Mouse (Mus musculus): ENCODE measurements around the gene Trappc2l.

Gene Trappc2l

GRCm38 (mm10) chr8:122579196-122579595, 32.2 kb upstream of the Trappc2l start:
- DNase-seq (ENCODE audit: low read depth, low spot score) = no peak

DNA sequence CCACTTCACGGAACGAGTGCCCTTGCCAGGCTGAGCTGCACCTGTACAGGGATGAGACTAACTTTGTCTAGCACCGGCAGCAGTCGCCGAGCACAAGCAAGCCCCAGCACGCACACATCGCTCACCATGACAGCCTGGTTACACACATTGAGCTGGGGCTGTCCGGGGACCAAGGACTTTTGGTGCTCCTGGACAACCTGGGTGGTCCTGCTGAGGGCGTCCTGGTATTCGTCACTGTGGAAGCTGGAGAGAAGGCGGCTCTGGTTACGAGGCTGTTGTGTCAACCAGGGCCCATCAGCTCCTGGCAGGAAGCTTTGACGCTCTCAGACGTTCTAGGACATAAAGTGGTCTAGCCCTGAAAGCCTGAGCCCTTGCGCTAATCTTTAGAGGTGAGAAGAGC, 30.5 kb upstream of the Trappc2l start:
- DNase-seq (ENCODE audit: low read depth, low spot score) = no peak

- DNase-seq (ENCODE audit: low read depth, low spot score) = no peak
Observed at GRCm38 (mm10) chr8:122584981-122585380, 26.5 kb upstream of the Trappc2l start.

DNA sequence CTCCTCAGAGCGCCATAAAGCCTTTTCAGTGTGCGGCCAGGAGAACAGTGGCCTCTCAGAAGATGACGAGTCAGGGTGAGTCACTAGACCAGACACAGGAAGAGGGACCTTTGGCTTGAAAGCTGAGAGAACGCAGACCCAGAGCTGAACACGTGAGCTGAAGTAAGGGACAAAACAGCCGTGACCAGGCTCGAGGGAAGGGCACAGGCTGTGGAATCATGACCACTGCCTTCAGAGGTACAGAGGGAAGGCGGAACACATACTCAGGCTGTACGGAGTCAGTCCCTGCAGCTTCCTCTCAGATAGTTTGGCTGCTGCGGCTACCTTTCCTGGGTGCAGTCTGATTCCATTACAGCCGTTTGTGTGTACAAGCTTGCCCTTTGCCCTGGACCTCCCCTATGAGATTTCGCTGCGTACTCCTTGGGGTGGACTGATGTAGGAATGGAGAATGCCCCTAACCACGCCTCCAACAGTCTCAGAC, 26.0 kb upstream of the Trappc2l start:
- no peak for DNase-seq (ENCODE audit: low read depth, low spot score)

GRCm38 (mm10) chr8:122586171-122586570, 25.3 kb upstream of the Trappc2l start:
- DNase-seq (ENCODE audit: low read depth, low spot score) = no peak

GRCm38 (mm10) chr8:122586749-122587148, 24.7 kb upstream of the Trappc2l start:
- no peak for DNase-seq (ENCODE audit: low read depth, low spot score)

DNA sequence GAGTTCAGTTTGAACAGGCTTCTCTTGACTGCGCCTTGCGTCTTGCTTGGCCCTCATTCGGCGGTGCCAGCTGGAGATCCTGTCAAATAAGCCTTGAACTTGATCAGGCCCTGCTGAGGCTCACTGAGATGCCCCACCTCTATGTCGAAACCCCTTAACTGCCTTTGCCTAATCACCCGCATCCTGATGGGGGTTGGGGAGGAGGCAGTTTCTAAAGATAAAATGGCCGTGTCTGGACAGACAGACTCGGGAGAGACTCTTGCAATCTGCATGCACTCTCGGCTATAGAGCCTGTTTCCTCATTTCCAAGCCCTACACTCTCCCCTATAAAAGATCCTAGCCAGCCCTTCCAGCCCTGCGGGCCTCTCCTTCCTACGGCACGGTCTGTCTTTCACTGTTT, 18.2 kb upstream of the Trappc2l start:
- DNase-seq (ENCODE audit: low read depth, low spot score) = no peak

DNA sequence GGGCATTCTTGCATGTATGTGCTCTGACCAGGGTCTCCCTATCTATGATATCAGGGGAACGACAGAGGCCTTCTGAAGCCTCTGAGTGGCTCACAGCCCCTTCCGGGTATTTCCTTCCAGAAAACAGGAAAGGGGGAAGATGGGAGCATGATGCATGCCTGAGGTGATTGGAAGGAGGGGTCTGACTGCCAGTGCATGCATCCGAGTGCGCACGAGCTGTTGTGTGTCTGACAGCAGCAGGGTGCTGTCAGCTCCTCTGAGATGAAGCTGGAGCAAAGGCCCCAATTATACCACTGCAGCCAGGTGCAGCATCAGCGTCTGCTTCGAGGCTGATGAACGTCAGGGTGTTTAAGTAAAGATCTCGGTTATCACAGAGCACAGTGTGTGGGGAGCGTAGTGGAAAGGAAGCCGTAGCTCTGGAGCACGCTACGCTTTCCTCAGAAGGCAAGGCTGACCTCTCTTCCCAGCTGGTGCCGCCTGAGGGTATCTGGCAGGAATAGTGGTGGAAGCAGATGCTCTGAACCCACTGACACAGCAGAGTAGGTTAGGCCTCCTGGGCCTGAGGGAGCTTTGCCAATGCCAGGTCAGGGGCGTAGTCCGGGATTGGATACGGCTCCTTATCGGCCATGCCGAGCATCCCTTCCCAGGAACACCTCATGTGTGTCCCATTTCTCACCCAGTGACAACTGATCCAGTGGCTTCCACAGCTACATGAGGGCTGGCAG, 17.5 kb upstream of the Trappc2l start:
- no peak for DNase-seq (ENCODE audit: low read depth, low spot score)

DNA sequence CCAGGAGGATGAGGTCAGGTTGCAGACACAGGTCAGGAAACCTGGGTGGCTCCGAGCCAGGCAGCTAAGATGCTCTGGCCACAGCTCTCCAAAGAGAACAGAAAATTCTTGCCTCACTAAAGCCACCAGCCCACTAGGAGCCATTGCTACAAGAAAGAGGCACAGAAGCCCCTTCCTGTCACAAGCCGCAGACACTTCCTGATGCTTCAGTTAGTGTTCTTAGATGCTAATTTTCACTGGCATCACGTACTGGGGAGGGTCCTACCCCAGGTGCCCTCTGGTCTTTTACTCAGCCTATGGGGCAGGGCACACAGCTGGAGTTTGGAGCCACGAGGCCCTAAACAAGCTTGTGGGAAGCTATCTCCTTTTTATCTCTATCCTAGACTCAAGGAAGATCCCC, 15.4 kb upstream of the Trappc2l start:
- DNase-seq (ENCODE audit: low read depth, low spot score) = no peak

DNA sequence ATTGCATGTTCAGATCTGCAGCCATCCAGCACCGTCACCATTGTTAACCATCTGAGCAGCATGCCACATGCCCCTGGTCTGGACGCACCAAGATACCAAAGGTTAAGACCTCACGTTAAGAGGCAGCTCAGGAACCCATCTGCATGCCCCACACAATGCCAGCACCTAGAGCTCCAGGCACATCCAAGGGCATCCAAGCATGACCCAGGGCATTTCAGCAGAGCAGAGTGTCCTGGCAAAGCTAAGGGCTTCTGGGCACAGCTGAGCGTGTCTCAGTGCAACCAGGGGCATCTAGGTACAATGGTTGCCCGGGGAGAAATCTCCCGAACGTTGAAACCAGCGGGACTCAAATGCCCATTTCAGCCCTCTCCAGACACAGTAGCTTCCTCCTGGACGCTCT, 10.8 kb upstream of the Trappc2l start:
- DNase-seq (ENCODE audit: low read depth, low spot score) = no peak

GRCm38 (mm10) chr8:122604640-122605039, 6.8 kb upstream of the Trappc2l start:
- DNase-seq (ENCODE audit: low read depth, low spot score) = no peak

- no peak for DNase-seq (ENCODE audit: low read depth, low spot score)
Observed at GRCm38 (mm10) chr8:122605367-122605766, 6.1 kb upstream of the Trappc2l start.

GRCm38 (mm10) chr8:122606810-122607209, 4.6 kb upstream of the Trappc2l start:
- no peak for DNase-seq (ENCODE audit: low read depth, low spot score)

- no peak for DNase-seq (ENCODE audit: low read depth, low spot score)
Observed at GRCm38 (mm10) chr8:122610209-122610608, 1.2 kb upstream of the Trappc2l start.

DNA sequence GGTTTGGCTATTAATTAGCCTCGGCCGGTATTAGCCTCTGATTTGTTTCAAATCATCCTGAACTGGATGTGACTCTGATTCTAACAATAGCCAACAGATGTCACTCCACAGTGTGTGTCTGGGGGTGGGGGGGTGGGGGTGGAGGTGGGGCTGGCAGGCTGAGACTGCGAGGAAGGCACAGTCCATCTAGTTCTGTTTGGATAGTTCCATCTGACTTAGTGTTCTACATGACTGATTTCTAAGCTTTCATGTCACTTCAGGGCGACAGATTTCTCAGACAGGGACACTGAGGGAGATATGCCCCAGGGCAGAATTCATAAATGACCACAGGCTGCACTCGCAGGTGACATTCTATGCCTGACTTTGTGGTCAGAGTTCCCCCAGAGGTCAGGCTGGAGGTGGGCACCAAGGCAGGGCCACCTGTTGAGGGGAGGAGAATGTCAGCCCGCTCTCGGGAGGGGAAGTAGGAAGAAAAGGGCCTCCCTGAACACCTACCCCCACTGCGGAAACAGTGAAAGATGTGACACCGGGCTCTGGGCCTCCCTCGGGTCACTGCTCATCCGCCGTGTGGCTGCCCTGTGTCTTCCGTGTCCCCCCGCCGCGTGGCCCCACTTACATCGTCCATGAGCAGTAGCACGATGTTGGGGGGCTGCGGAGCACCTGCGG, 695 bp upstream of the Trappc2l start:
- no peak for DNase-seq (ENCODE audit: low read depth, low spot score)

- DNase-seq (ENCODE audit: low read depth, low spot score) = no peak
Observed at GRCm38 (mm10) chr8:122616181-122616905, 4.9 kb downstream of the Trappc2l start.

- DNase-seq (ENCODE audit: low read depth, low spot score) = peak; percentile 73
Observed at GRCm38 (mm10) chr8:122617947-122618546, 6.6 kb downstream of the Trappc2l start.

DNA sequence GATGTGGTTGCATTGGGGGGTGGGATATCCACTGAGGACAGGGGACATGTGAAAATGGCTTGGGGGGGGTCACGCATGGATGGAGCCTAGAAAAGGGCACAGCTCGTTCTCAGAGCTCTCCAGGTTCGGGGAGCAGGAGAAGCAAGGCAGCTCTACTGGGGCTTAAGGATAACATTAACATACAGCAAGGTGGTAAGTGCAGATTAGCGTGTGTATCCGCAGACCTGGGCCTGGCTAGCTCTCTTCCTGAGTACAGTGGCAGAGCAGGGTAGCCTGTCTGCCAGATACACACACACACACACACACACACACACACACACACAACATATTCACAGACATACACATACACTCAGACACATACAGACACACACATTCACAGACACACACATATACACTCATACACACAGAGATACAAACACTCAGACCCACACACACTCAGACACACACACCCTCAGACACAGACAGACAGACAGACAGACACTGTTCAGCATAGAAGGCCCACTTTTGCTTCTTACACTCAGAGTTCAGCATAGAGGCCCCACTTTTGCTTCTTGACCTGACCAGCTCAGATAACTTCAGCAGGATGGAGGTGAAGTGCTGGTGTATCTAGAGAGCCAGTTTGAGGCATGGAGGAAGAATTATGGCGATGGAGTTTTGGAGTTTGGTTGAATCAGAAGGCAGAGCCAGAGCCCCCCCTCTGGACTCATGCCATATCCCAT, 7.4 kb downstream of the Trappc2l start:
- DNase-seq (ENCODE audit: low read depth, low spot score) = no peak

DNA sequence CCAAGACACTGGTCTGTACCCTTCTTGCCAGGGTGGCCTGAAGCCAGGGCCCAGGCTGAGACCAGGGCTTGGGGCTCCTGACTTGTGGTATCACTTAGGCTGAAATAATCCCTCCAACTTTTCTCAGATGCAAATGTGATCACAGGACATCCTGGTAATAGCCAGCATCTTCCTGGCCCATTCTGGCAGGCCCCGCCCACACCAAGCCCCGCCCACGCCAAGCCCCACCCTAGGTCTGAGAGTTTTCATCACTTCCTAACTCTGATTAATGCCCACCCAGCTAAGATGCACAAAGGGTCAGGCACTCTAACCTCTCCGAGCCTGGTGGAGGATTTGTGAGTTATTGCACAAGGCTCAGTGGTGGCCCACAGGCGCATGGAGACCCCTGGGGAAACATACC, 9.0 kb downstream of the Trappc2l start:
- no peak for DNase-seq (ENCODE audit: low read depth, low spot score)

DNA sequence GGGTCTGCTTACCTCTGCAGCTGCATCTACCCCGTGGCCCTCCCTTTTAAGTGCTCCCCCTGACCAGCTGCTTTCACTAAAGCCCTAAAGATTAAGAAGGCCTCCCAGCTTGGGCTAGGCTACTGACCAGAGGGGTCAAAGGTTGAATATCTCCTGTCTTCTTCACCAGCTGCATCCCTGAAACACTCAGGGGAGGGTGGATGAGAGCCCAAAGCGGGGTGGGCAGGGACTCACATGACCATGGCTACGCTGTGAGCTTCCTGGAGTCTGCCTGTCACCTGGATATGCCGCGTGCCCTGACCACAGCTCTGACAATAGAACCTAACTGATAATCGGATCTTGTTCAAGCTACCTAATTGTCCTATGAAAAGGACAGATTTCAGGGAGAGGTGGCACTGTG, 11.3 kb downstream of the Trappc2l start, which contains the start of gene Pabpn1l:
Gene Pabpn1l, minus strand, starts transcription at position 13 of the 400 bp plus-strand sequence.
- no peak for DNase-seq (ENCODE audit: low read depth, low spot score)

Data from retina, adult 2 months (tissue).